Mouse (Mus musculus) ES-E14 (cell line): ENCODE measurements around the gene Hpn. TPM values are rescaled to one million over a fixed set of nuclear protein-coding genes. Genes with fewer than 3 reads are reported as not detected.

Experiments used
- DNase-seq: peaks from one replicate; pipeline ENCODE4 v3.0.0-alpha.2; 2013; ENCODE audit warnings: low read depth, low spot score
- H3K27ac ChIP-seq: 2 replicates; pipeline ENCODE4 v1.5.1; 2012; ENCODE audit warnings: low read depth, mild to moderate bottlenecking, low read length, moderate library complexity, mixed read lengths; ENCODE audit not compliant: poor library complexity, insufficient read depth, severe bottlenecking
- H3K36me3 ChIP-seq: 2 replicates; pipeline ENCODE4 v1.6.1; 2012; ENCODE audit warnings: mild to moderate bottlenecking, low read length, moderate library complexity, mixed read lengths; ENCODE audit not compliant: control insufficient read depth, poor library complexity, insufficient read depth, severe bottlenecking
- H3K4me1 ChIP-seq, 2 experiments: fragments of 150-350 bp in 1 of 2; sonication (generic) in 1 of 2; 2 replicates each; pipeline ENCODE4 v1.6.1; 2012; ENCODE audit warnings: low read length in 2 of 2, mild to moderate bottlenecking in 1 of 2, mixed read lengths in 1 of 2; ENCODE audit not compliant: control insufficient read depth in 2 of 2, insufficient read depth in 2 of 2, poor library complexity in 1 of 2
- H3K4me3 ChIP-seq, 2 experiments: fragments of 150-350 bp in 1 of 2; sonication (generic) in 1 of 2; 2 replicates each; pipeline ENCODE4 v1.5.1; 2012; ENCODE audit warnings: low read length in 2 of 2, low read depth in 1 of 2, mild to moderate bottlenecking in 1 of 2, mixed read lengths in 1 of 2; ENCODE audit not compliant: insufficient read depth in 1 of 2, poor library complexity in 1 of 2, severe bottlenecking in 1 of 2
- H3K9ac ChIP-seq: 2 replicates; pipeline ENCODE4 v1.6.1; 2012; ENCODE audit warnings: low read depth, mild to moderate bottlenecking, low read length, mixed read lengths; ENCODE audit not compliant: poor library complexity, insufficient read depth, severe bottlenecking
- H3K9me3 ChIP-seq: fragments of 150-350 bp; sonication (generic); 2 replicates; pipeline ENCODE4 v1.6.1; 2012; ENCODE audit warnings: low read depth, mild to moderate bottlenecking, low read length; ENCODE audit not compliant: control insufficient read depth, insufficient read depth
- CHD2 ChIP-seq: IDR thresholded peaks from 2 replicates; pipeline ENCODE4 v1.6.1; 2014; ENCODE audit warnings: mild to moderate bottlenecking, low read depth, low read length, inconsistent platforms
- HCFC1 ChIP-seq: IDR thresholded peaks from 2 replicates; pipeline ENCODE4 v1.6.1; 2012; ENCODE audit warnings: low read length, inconsistent platforms, borderline replicate concordance; ENCODE audit not compliant: insufficient read depth
- MAFK ChIP-seq: IDR thresholded peaks from 2 replicates; pipeline ENCODE4 v1.6.1; 2014; ENCODE audit warnings: mild to moderate bottlenecking, low read depth, low read length, inconsistent platforms; ENCODE audit not compliant: insufficient read depth
- ZC3H11A ChIP-seq: IDR thresholded peaks from 2 replicates; pipeline ENCODE4 v1.6.1; 2012; ENCODE audit warnings: low read depth, mild to moderate bottlenecking, inconsistent platforms, low read length, borderline replicate concordance
- ZNF384 ChIP-seq: IDR thresholded peaks from 2 replicates; pipeline ENCODE4 v1.6.1; 2012; ENCODE audit warnings: low read depth, low read length, inconsistent platforms
- in situ Hi-C, 2 experiments: fragments of 600-800 bp; cut with MboI; formaldehyde crosslinking; loops; one replicate each; pipeline ENCODE4 v1.15.1; 2025; ENCODE audit warnings: low sequenced_read_pairs in 2 of 2, inconsistent platforms in 1 of 2; ENCODE audit not compliant: unreplicated experiment in 2 of 2
- total RNA-seq: library from RNA; depleted of rRNA; stranded (reverse); fragments of 300-350 nt; gene quantifications from 2 replicates; pipeline ENCODE4 v1.2.3, GENCODE M21; 2012

Gene Hpn
- total RNA-seq, 1 experiment, result 14.5 TPM

DNA sequence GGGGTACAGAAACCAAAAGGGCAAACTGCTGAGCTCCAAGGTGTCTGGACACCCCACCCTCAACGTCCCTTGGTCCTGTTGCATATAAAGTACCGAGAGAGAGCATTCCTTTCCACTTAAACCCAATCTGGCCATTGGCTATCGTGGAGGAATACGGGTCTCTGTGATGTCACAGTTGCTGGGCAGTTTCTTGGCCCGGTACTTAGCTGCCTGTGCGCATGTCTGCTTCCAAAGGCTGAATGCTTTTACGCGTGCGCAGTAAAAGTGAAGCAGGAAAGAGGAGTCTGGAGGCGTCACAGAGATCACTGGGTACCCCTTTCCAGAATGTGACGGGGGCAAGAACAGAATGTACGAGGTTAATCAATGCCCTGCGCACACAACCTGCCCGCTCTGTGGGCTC lies 45.6 kb downstream of the Hpn start:
- Histone ChIP-seq H3K4me1 (peaks cover 0 to 5% of the 10 kb centered on the region in 2 experiments; a peak in 1 of 4 replicates), H3K4me3 (no peak overlapping the region), H3K9me3 (no peaks in the 10 kb centered on the region), H3K9ac (no peak overlapping the region), H3K36me3 (no peaks in the 10 kb centered on the region), H3K27ac (no peak overlapping the region)
- in situ Hi-C loops, result no loop called here
- no peak for DNase-seq
- TF ChIP-seq ZC3H11A (no peak), CHD2 (0 out of 2 replicates have a peak, but pooled peaks have one; percentile 22)

DNA sequence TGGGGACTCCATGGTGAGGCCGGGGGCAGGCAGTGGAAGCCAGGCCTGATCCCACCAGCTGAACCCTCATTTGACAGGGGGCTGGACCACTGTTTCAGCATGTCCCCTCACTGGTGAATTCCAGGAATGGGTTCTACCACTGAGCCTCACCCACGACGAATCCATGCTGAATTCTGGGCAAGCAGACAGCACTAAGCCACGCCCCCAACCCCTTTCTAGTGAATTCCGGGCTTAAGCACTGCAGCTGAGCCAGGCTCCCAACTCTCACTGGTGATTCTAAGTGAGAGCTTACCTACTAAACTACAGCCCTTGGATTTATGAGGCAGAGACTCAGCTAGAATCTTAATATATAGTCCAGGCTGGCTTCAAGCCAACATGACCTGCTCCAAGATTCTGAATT lies 47.3 kb downstream of the Hpn start:
- no peak for DNase-seq
- H3K4me3 ChIP-seq, result peak overlapping the region; percentile 53 to 58; a peak in 3 of 4 replicates

DNA sequence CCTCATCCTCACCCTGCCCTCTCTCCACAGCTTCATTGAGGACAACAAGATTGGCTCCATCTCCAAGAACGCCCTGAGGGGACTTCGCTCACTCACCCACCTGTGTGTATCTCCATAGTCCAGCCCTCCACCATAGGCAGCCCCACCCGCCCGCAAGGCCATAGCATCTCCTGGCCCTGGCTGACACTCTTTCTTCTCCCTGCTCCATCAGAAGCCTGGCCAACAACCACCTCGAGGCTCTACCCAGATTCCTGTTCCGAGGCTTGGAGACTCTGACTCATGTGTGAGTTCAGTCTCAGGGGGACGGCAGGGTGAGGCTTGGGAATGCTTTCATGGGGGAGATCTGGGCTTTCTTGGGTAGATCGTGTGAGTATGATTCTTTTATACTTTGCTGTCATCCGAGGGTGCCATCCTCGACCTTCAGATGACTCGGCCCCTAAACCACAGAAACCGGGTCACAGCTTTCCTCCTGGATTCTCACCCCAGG lies 52.0 kb downstream of the Hpn start:
- Histone ChIP-seq H3K9me3 (no peaks in the 10 kb centered on the region), H3K4me1 (peaks cover 0 to 8% of the 10 kb centered on the region in 2 experiments; a peak in 2 of 4 replicates), H3K4me3 (no peak overlapping the region), H3K9ac (no peak overlapping the region), H3K27ac (no peak overlapping the region), H3K36me3 (no peaks in the 10 kb centered on the region)
- in situ Hi-C loops, result no loop called here
- no peak for TF ChIP-seq MAFK
- TF ChIP-seq ZNF384, result no peak
- TF ChIP-seq CHD2, result no peak
- no peak for TF ChIP-seq HCFC1
- TF ChIP-seq ZC3H11A, result no peak
- DNase-seq, result no peak

More for the DNA sequence above, 47.3 kb downstream of the Hpn start:
- in situ Hi-C loops, result no loop called here
- Histone ChIP-seq H3K9me3 (no peaks in the 10 kb centered on the region), H3K9ac (0 out of 2 replicates have a peak overlapping the region, but pooled peaks have one; percentile 5), H3K27ac (no peak overlapping the region), H3K4me1 (peaks cover 0 to 5% of the 10 kb centered on the region in 2 experiments; a peak in 1 of 4 replicates), H3K36me3 (no peaks in the 10 kb centered on the region)
- TF ChIP-seq ZC3H11A, result no peak
- TF ChIP-seq CHD2, result no peak
- no peak for TF ChIP-seq HCFC1
- TF ChIP-seq MAFK, result no peak
- TF ChIP-seq ZNF384, result no peak

- H3K4me3 ChIP-seq, result no peak overlapping the region
- no peak for DNase-seq
- peaks cover 0 to 4% of the 10 kb centered on the region in 2 experiments; a peak in 2 of 4 replicates for H3K4me1 ChIP-seq
- TF ChIP-seq MAFK (no peak), HCFC1 (no peak), ZC3H11A (no peak), ZNF384 (no peak), CHD2 (no peak)
- no peaks in the 10 kb centered on the region for H3K36me3 ChIP-seq
- no peaks in the 10 kb centered on the region for H3K9me3 ChIP-seq
- in situ Hi-C loops, result no loop called here
- H3K9ac ChIP-seq, result no peak overlapping the region
- no peak overlapping the region for H3K27ac ChIP-seq
These were observed 54.5 kb downstream of the Hpn start for GRCm38 (mm10) chr7:31060621-31061010.
